Mouse (Mus musculus) c-Kit-positive CD71-negative TER-119-negative erythroid progenitor cells, embryonic 14.5 days (primary cell): Measurements from ENCODE around the gene Stk4.

Experiments
- DNase-seq: peaks from one replicate; pipeline ENCODE4 v3.0.0-alpha.2; 2013; ENCODE audit warnings: low read depth

The Stk4 gene

GRCm38 (mm10) chr2:164174649-164175395, 104.7 kb downstream of the Stk4 start:
- DNase-seq: no peak

GRCm38 (mm10) chr2:164175850-164176249, 105.7 kb downstream of the Stk4 start:
- no peak for DNase-seq

GRCm38 (mm10) chr2:164177831-164178230, 107.7 kb downstream of the Stk4 start:
- no peak for DNase-seq

GRCm38 (mm10) chr2:164180124-164180523, 110.0 kb downstream of the Stk4 start:
- no peak for DNase-seq

- DNase-seq: no peak
Observed at GRCm38 (mm10) chr2:164180770-164181169, 110.6 kb downstream of the Stk4 start.

- DNase-seq: no peak
Observed at GRCm38 (mm10) chr2:164182692-164183255, 112.7 kb downstream of the Stk4 start, which contains the start of gene Wfdc5. TSS of gene Wfdc5 (minus strand) at chr2:164182742.

- DNase-seq: no peak
Observed at GRCm38 (mm10) chr2:164183340-164183739, 113.2 kb downstream of the Stk4 start.

GRCm38 (mm10) chr2:164184145-164184719, 114.1 kb downstream of the Stk4 start:
- DNase-seq: no peak

GRCm38 (mm10) chr2:164188722-164189121, 118.6 kb downstream of the Stk4 start:
- peak; percentile 20 for DNase-seq

GRCm38 (mm10) chr2:164190576-164190975, 120.5 kb downstream of the Stk4 start, which contains the start of gene Wfdc12:
TSS of gene Wfdc12 (minus strand) at chr2:164190608.
- no peak for DNase-seq

- DNase-seq: no peak
Observed at GRCm38 (mm10) chr2:164192279-164192678, 122.2 kb downstream of the Stk4 start.

GRCm38 (mm10) chr2:164194959-164195630, 125.0 kb downstream of the Stk4 start:
- DNase-seq: no peak

- DNase-seq: no peak
Observed at GRCm38 (mm10) chr2:164195971-164196699, 126.0 kb downstream of the Stk4 start.

- no peak for DNase-seq
Observed at GRCm38 (mm10) chr2:164196700-164196990, 126.5 kb downstream of the Stk4 start.

GRCm38 (mm10) chr2:164199626-164200327, 129.7 kb downstream of the Stk4 start, which contains the start of gene Wfdc15a:
TSS of gene Wfdc15a (minus strand) at chr2:164200130.
- no peak for DNase-seq
